Mouse (Mus musculus) urinary bladder, postnatal 4 days (tissue): ENCODE data around the gene Stx3.

Experiments used
- DNase-seq, 2 experiments: peaks; one replicate each; pipeline ENCODE4 v3.0.0; 2021 to 2022; ENCODE audit warnings: low spot score in 2 of 2

The Stx3 gene

GRCm38 (mm10) chr19:11807822-11808221 is 11.4 kb downstream of the Stx3 start:
- DNase-seq, result no peak

GRCm38 (mm10) chr19:11807251-11807650 is 12.0 kb downstream of the Stx3 start:
- DNase-seq, result no peak

GRCm38 (mm10) chr19:11804423-11804822 is 14.8 kb downstream of the Stx3 start:
- DNase-seq, result no peak

GRCm38 (mm10) chr19:11800531-11801315 is 18.5 kb downstream of the Stx3 start:
- DNase-seq, result no peak

- no peak for DNase-seq
These were observed 24.8 kb downstream of the Stx3 start for GRCm38 (mm10) chr19:11794447-11794846.

GRCm38 (mm10) chr19:11793741-11794359 is 25.4 kb downstream of the Stx3 start:
- no peak for DNase-seq

- no peak for DNase-seq
These were observed 27.4 kb downstream of the Stx3 start for GRCm38 (mm10) chr19:11791825-11792224.

- DNase-seq, result no peak
These were observed 30.3 kb downstream of the Stx3 start for GRCm38 (mm10) chr19:11788876-11789275.

GRCm38 (mm10) chr19:11787826-11788225 is 31.4 kb downstream of the Stx3 start:
- no peak for DNase-seq

- DNase-seq, result no peak
These were observed 33.6 kb downstream of the Stx3 start for GRCm38 (mm10) chr19:11785409-11786154.

GRCm38 (mm10) chr19:11777191-11777865 is 41.9 kb downstream of the Stx3 start:
- peak in 1 of 2 experiments; percentile 29 for DNase-seq

GRCm38 (mm10) chr19:11770205-11770892 is 48.9 kb downstream of the Stx3 start, which contains the start of gene Mrpl16:
Gene Mrpl16, plus strand, starts transcription at chr19:11770391.
- DNase-seq, result peak; percentile 78 to 88

- no peak for DNase-seq
These were observed 49.8 kb downstream of the Stx3 start for GRCm38 (mm10) chr19:11769257-11769920.

GRCm38 (mm10) chr19:11768163-11768562 is 51.0 kb downstream of the Stx3 start:
- no peak for DNase-seq

GRCm38 (mm10) chr19:11766413-11766812 is 52.8 kb downstream of the Stx3 start:
- DNase-seq, result no peak

- DNase-seq, result no peak
These were observed 54.1 kb downstream of the Stx3 start for GRCm38 (mm10) chr19:11765059-11765458.

- no peak for DNase-seq
These were observed 71.9 kb downstream of the Stx3 start, which contains the start of gene Gif for GRCm38 (mm10) chr19:11747298-11747697. Gene Gif, plus strand, starts transcription at chr19:11747554.

GRCm38 (mm10) chr19:11745680-11746079 is 73.5 kb downstream of the Stx3 start:
- DNase-seq, result no peak

- DNase-seq, result no peak
These were observed 82.7 kb downstream of the Stx3 start for GRCm38 (mm10) chr19:11736455-11736854.

GRCm38 (mm10) chr19:11730278-11730677 is 88.9 kb downstream of the Stx3 start:
- no peak for DNase-seq

GRCm38 (mm10) chr19:11727304-11727703 is 91.9 kb downstream of the Stx3 start:
- no peak for DNase-seq
